Mouse (Mus musculus): ENCODE results near the gene Xrcc1.

Gene Xrcc1

DNA sequence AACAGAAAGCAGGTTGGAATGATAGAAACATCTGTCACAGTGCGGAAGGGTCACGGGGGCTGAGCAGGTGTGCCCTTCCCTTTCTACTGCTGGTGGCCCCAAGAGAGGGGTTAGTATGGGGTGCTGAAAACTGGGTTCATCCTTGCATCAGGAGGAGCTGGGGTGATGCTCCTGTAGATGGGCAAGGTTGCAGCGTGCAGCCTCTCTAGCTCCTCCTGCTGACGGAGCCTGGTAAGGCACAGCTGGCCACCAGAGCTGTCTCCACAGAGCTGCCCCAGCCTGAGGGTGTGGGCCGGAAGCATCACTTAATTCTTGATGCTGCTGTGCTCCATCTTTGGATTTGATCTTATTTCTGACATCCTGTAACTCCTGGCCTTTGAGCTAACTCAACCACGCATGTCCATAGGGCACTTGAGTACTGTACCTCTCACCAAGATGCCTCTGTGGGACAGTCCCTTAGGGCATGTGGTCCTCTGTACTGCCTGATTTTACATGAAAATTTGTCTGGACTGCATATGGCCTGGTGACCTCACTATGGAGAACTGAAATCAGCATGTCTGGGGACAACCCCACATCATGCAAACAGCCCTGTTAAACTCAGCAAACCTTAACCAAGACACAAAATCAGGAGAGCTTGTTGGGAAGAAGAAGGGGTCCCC, 18.6 kb downstream of the Xrcc1 start:
- DNase-seq (ENCODE audit: extremely low spot score, low read depth, low spot score): no peak

DNA sequence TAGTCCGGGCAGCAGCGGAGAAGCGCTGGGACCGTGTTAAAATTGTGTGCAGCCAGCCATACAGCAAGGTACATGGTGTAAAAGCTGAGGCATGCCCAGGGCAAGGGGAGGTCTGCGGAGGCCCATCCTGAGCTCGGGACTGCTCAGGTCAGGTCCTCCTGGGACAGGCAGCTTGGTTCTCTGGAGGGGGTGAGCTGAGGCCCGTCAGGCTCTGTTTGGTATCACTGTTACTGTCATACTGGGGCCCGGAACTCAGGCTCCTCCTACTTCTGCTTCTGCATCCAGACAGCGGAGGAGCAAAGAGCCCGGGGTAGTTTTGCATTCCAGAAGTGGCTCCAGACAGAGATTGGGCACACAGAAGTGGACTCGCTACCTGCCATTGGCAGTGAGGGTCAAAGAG, 19.5 kb downstream of the Xrcc1 start:
- DNase-seq (ENCODE audit: extremely low spot score, low read depth, low spot score): no peak

DNA sequence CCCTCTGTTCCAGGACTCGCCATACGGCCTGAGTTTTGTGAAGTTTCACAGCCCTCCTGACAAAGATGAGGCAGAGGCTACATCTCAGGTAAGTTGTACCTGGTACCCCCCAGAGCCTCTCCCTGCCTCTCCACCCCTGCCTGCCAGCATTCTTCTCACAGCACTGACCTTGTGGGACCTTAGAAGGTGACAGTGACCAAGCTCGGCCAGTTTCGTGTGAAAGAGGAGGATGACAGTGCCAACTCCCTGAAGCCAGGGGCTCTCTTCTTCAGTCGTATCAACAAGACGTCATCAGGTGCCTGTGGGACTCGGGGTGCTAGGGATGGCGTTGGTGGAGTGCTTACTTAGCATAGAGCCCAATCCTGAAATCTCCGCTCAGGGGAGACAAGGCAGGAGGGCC, 20.1 kb downstream of the Xrcc1 start:
- no peak for DNase-seq (ENCODE audit: extremely low spot score, low read depth, low spot score)

DNA sequence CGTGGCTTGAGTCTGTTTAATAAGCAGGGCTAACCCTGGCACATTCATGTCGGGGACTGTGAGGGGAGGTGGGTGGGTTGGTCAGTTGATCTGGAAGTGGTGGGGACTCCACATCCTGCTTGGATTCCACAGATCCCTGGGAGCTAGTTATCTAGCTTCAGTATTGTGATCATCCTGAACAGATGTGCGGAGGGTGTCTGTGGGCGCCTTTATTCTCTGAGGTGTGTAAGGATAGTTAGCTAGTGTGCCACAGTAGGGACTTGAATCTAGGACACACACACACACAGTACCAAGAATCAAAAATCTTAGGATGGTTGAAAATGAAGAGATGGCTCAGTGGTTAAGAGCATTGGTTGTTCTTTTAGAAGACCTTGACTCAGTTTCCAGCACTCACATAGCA, 22.4 kb downstream of the Xrcc1 start:
- DNase-seq (ENCODE audit: extremely low spot score, low read depth, low spot score): no peak

DNA sequence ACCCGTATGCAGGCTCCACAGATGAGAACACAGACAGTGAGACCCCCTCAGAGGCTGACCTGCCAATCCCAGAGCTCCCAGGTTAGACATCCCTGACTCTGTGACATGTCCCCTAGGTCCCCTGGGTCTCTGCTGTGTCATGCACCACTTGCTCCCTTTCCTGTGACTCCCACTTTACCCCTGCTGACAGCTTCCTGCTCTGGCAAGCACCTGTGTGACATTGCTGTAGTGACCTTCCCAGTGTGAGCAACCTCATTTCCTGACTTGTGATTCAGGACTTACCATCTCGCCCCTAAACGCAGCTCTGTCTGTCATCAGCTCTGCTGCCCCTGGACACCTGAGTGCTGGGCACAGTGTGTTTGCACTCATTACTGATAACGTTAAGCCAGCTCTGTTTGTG, 25.0 kb downstream of the Xrcc1 start:
- no peak for DNase-seq (ENCODE audit: extremely low spot score, low read depth, low spot score)

DNA sequence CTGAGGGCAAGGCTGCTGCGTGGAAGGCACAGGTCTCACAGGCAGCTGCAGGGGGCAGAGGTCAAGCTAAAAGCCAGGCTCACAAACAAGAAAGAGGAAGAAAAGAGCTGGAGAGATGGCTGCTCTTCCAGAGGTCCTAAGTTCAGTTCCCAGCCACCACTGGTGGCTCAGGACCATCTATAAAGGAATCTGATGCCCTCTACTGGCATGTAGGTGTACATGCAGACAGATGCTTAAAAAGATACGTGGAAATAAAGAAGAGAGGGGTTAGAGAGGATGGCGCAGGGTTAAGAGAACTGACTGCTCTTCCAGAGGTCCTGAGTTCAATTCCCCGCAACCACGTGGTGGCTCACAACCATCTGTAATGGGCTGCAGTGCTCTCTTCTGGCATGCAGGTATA, 26.4 kb downstream of the Xrcc1 start:
- DNase-seq (ENCODE audit: extremely low spot score, low read depth, low spot score): no peak

DNA sequence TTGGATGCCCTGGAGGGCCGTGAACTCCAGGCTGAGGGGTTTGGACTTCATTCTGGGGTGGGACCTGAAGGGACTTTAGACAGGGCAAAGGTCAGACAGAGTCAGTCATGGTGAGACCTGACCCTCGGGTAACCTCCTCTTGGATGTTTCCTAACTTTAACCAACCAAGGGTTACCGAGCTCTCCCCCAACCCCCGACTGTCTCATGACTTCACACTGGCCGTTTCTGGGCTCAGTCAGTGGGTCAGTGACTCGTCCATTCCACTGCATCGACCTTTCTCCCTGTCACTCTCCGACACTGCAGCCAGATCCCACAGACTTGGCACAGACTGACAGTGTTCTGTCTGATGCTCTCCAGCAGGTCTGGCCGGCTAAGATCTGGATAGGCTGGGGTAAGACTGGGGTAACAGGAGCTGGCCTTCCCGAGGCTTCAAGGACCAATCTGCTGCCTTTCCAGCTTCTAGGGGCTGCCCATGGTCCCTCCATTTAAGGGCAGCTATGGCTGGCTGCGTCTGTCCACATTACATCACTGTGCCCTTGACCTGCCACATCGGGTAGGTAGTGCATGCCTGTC, 28.2 kb downstream of the Xrcc1 start:
- no peak for DNase-seq (ENCODE audit: extremely low spot score, low read depth, low spot score)

DNA sequence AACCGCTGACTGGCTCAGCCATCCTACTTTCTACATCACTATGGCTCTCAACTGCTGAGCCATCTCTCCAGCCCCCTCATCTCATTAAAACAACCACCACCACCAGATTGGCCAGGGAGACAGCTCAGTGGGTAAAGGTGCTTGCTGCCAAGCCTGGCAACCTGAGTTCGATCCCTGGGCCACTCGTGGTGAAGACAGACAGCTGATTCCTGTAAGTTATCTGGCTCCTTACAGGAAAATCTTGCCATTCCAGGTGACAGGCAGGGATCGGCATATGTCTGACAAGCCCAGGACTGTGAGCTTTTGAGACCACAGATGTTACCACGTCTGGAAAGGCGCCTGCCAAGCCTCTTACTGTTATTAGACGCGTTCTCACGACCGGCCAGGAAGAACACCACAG, 31.7 kb downstream of the Xrcc1 start:
- no peak for DNase-seq (ENCODE audit: extremely low spot score, low read depth, low spot score)

DNA sequence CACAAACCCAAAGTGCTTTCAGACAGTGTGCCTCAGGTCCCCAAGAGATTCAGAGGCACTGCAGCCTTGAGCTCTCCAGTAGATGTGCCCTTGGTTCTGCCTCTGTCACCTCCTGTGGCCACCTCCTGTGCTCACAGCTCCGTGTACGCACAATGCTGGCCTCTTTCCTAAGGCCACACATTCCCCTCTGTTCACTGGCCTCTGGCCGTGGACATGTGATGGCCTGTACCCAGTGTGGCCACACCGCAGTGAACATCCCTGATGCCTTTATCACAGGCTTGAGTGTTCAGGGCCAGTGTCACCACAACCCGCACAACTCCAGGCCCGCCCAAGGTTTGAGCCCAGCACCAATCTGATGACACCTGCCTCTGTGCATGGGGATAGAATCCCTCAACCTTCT, 38.8 kb downstream of the Xrcc1 start:
- DNase-seq (ENCODE audit: extremely low spot score, low read depth, low spot score): no peak

DNA sequence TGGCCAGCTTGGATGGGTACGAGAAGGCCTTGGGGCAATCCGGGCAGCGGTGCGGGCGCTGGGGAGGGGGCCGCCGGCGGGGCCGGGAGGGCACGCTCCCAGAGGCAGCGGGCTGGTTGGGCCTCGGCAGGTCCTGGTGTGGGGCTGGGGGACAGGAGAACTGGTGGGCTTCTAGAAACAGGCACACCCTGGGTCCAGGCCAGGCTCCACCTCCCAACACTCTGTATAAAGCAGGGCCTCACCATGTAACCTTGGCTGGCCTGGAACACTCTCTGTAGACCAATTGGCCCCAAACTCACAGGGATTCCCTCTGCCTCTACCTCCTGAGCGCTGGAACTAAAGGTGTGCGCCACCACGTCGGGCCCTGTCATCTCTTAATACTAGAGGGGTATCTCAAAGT, 39.9 kb downstream of the Xrcc1 start:
- no peak for DNase-seq (ENCODE audit: extremely low spot score, low read depth, low spot score)

DNA sequence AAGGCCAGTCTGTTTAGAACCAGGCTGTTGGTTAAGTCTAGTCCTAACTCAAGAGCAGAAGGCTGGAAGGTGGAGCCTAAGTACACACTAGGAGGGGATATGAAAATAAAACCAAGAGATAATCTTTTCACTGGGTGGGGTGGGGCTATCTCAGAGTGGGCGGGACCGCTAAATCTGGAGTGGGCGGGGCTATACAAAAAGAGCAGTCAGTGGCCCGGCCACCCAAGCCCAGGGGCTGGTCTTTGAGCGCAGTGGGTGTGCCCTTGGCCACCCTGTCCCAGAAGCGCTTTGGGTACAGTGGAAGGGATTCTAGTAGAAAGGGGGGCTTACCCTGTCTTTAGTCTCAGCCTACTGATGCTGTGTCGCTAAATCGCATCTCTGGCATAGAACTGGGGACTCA, 40.7 kb downstream of the Xrcc1 start:
- no peak for DNase-seq (ENCODE audit: extremely low spot score, low read depth, low spot score)

DNA sequence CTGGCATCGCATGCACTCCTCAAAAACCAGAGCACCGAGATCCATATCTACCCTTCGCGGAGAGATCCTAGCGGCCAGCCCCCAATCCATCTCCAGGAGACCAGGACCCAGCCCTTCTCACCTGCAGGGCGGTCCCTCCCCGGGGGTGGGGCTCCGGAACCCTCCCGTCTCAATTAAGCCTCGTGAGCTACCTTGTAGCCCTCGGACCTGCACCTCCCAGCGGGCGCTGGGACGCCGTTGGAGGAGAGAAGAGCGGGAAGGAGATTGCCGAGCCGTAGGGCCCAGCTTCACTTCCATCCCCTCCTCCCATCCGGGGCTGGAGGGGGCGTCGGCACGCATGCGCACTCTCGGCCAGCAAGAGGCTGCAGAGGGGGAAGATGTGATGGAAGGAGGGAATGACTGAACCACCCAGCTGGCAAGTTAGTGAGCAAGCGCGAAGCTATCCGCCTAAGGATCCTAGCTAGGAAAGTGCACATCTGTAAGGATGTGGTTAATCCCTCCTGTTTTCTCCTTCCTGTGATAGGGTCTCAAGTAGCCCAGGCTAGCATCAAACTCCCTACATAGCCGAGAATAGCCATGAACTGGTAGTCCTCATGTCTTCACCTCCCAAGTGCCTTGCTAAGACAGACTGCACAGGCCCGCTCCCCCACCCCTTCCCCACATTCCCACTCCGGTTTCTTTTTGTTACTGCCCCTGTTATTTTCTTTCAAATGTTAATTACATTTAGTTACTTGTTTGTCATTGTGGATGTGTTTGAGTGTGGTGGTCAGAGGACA, 41.4 kb downstream of the Xrcc1 start, which contains the start of the genes Ethe1 and Zfp575:
Gene Ethe1 (plus strand): TSS at position 214 of the 776 bp plus-strand sequence.
Gene Zfp575 (minus strand): TSS at position 312 of the 776 bp plus-strand sequence.
- no peak for DNase-seq (ENCODE audit: extremely low spot score, low read depth, low spot score)

DNA sequence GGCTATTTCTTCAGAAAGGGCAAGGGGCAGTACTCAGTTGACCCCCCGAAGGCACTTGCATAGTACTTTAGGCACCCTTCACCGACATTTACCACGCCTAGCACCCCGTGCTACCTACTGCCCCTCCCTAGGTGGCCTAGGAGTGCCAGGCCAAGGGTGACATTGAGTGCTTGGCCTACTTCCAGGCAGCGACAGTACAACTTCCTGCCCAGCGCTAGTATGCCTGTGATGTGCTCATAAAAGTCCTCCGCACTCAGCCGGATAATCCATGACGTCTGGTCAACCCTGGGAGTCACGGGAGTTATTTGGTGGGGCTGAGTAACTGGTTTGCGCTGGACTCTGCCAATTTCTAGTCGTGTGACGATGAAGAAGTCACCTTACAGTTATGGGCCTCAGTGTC, 42.2 kb downstream of the Xrcc1 start:
- DNase-seq (ENCODE audit: extremely low spot score, low read depth, low spot score): no peak

DNA sequence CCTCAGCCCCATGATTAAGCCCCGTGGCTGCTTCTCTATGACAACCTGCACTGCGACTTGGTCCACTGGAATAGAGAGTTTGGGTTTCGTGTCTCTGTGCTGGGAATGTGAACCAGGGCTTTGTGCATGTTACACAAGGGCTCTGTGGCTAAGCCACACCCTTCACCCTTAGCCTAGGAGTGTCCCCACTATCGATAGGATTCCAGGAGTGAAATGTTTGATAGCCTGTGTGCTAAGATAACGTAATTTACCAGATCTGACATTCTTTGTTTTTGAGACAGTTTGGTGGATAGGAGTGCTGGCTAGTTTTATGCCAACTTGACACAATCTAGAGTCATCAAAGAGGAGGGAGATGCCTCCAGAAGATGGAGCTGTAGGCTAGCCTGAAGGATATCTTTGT, 45.6 kb downstream of the Xrcc1 start:
- no peak for DNase-seq (ENCODE audit: extremely low spot score, low read depth, low spot score)

DNA sequence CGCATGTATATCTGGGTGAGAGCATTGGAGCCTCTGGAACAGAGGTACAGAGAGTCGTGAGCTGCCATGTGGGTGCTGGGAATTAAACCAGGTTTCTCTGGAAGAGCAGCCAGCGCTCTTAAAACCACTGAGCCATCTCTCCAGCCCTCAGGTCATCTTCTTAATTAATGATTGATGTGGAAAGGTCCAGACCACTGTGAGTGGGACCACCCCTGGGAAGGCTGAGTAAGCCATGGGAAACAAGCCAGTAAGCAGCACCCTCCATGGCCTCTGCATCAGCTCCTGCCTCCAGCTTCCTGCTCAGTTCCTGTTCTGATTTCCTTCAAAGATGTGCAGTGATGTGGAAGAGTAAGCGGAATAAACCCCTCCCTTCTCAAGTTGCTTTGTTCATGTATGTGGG, 46.1 kb downstream of the Xrcc1 start:
- DNase-seq (ENCODE audit: extremely low spot score, low read depth, low spot score): no peak

DNA sequence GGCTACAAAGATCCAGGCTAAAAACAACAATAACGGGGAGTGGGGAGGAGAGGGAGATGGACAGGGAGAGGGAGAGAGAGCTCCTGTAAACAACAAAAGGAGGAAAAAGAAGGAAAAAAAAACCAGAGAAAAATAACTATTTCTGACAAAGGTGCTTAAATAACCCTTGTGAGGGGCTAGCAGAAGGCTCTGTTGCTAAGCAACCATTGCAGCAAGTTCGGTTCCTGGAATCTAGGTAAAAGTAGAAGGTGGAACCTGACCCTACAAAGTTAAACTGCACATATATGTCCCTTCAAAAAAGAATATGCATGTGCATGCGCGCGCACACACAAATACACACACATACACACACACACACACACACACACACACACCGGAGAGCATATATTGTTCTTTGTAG, 46.7 kb downstream of the Xrcc1 start:
- no peak for DNase-seq (ENCODE audit: extremely low spot score, low read depth, low spot score)

DNA sequence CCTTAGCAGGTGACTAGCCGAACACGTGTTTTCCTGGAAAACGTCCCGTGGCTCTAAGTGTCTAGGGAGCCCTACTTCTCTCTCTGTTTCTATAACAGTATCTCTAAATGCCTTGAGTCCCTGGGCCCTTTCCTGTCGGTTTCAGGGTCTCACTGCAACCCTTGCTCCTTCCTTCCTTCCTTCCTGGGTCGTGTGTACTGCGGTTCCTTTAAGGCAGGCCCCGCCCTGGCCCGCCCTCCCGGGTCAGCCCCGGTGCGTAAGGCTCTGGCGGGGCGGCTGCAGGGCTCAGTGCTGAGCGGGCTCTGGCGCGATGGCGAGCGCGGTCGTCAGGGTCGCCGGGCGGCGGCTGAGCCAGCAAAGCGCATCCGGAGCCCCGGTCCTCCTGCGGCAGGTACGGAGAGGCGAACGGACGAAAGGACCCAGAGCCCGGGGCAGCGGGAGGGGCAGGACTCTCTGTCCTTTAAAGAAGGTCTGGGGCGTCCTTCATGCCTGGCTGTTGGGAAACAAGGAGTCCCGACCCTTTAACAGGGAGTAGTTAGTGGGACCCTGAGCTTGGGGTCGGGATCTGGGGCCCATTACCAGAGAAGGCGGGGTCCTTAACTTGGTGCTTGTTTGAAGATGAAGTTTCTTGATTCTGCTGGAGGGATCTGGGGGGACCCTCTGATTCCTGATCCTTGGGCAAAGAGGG, 47.7 kb downstream of the Xrcc1 start:
- DNase-seq (ENCODE audit: extremely low spot score, low read depth, low spot score): no peak

DNA sequence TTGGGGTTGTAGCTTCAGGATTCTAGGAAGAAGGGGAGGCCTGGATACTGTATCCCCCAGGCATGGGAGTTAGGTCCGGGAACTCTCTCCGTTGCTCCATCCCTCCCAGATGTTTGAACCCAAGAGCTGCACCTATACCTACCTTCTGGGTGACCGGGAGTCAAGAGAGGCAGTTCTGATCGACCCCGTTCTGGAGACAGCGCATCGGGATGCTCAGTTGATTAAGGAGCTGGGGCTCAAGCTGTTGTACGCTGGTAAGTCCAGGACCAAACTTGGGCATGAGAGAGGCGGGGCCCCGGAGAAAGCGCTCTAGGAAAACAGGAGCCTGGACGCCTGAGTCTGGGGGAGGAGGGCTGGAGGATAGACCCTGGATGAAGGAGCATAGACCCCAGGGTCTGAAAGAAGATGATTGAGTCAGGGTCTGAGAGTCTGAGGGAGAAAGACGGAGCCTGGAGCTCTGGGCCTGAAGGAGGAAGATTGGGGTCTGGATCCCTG, 48.3 kb downstream of the Xrcc1 start:
- DNase-seq (ENCODE audit: extremely low spot score, low read depth, low spot score): no peak

DNA sequence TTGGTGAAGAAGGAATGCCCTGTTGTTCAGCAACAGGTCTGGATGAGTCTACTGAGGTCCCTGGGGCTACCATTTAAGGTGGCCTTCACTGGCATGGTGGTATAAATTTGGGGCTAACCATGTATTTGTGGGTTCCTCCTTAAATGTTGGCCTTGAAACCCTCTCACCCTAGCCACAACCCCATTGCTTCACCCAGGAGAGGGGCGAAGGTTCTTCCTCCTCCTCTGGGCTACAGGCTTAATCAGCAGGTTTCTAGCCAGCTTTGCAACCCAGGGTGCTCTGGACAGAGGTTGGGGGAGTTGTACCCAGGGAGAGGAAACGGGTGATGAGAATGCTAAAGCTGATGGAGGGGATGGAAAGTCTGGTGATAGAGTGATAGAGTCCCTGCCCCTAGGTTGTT, 49.4 kb downstream of the Xrcc1 start:
- no peak for DNase-seq (ENCODE audit: extremely low spot score, low read depth, low spot score)

DNA sequence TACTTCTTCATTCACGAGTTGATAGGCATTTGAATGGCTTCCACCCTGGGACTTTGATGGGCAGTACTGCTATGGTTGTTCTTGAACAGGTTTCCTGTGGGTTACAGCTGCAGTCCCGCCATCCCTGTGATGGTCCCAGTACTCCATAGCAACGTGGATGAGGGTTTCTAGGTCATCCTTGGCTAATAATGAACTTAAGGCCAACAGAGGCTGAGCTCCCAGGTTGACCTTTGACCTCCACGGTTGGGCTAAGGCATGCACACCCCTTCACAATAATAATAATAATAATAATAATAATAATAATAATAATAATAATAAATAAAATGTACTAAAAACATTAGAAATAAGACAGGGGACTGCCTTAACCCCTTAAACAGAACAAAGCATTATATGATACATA, 52.0 kb downstream of the Xrcc1 start:
- no peak for DNase-seq (ENCODE audit: extremely low spot score, low read depth, low spot score)

DNA sequence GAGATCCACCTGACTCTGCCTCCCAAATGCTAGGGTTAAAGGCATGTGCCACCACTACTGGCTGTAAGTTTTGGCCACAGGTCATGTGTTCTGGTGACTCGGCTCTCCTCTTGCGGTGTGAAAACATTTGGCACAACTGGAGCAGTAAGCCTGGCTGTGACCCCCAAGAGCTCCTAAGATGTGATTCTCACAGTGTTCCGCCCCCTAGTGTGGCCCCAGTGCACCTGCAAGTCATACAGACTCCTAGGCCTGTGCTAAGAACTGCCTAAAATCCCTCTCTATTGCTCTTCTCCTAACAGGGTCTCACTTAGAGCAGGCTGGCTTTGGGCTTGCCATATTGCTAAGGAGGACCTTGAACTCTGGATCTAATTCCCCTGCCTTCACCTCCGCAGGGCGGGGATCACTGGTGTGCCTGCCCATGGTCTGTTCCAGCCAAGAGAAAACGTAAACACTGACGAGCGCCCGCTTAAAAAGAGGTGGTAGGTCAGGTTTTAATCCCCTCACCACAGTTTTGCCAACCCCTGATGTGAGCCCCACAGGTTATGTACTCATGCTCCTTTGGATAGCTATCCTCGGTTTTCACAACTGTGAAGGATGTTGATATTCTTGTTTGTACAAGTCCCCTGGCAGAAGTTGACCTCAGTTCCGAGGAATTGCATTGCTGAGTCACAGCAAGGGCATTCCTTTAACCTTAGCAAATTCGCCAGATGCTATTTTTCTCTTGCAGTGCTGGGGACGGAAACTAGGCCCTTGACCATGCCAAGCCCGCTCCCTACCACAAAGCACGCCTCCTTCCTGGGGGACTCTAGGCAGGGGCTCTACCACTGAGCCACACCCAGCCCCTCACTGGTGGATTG, 53.4 kb downstream of the Xrcc1 start:
- no peak for DNase-seq (ENCODE audit: extremely low spot score, low read depth, low spot score)

Data from hindlimb bud, embryonic 11.5 days (tissue).